Mouse (Mus musculus) kidney, adult 2 months (tissue): ENCODE measurements around the gene Prokr2. TPM values are rescaled to one million over a fixed set of nuclear protein-coding genes. Genes with fewer than 3 reads are reported as not detected.
"Not testable (repeated sequence)": the region's sequence is repeated elsewhere in the genome, so short reads cannot be mapped to it uniquely, and the experiment has no call there.

ENCODE experiments used
- DNase-seq: peaks from one replicate; pipeline ENCODE4 v3.0.0; 2021
- H3K27ac ChIP-seq: fragments of 200-500 bp; 2 replicates; pipeline ENCODE4 v1.5.1; 2012; ENCODE audit warnings: low read depth, low read length, control low read depth, inconsistent platforms; ENCODE audit not compliant: insufficient read depth
- H3K27me3 ChIP-seq: fragments of 200-500 bp; replicated peaks from 2 replicates; pipeline ENCODE4 v1.6.1; 2012; ENCODE audit warnings: mild to moderate bottlenecking, moderate library complexity, low read length, inconsistent platforms; ENCODE audit not compliant: control insufficient read depth, insufficient read depth
- H3K36me3 ChIP-seq: fragments of 200-500 bp; 2 replicates; pipeline ENCODE4 v1.6.1; 2012; ENCODE audit warnings: mild to moderate bottlenecking, moderate library complexity, low read length, inconsistent platforms; ENCODE audit not compliant: control insufficient read depth, insufficient read depth
- H3K4me1 ChIP-seq: fragments of 200-500 bp; 2 replicates; pipeline ENCODE4 v1.6.1; 2011; ENCODE audit warnings: low read length; ENCODE audit not compliant: control insufficient read depth, insufficient read depth
- H3K4me3 ChIP-seq: fragments of 200-500 bp; 2 replicates; pipeline ENCODE4 v1.5.1; 2011; ENCODE audit warnings: mild to moderate bottlenecking, low read depth, low read length, control low read depth; ENCODE audit not compliant: insufficient read depth
- CTCF ChIP-seq: fragments of 200-500 bp; conservative IDR thresholded peaks from 2 replicates; pipeline ENCODE4 v1.5.1; 2011; ENCODE audit warnings: low read depth, mild to moderate bottlenecking, control low read depth, low read length, moderate library complexity, mixed read lengths; ENCODE audit not compliant: insufficient read depth, insufficient read length
- POLR2A ChIP-seq: fragments of 200-500 bp; IDR thresholded peaks from one replicate; pipeline ENCODE4 v1.6.1; 2011; ENCODE audit warnings: low read depth, low read length, control low read depth
- WGBS: fragments of 180-500 bp; shearing (Covaris S2); methylation state at CpG from one replicate; pipeline ENCODE4 v1.1.7; 2018; 5-methylcytosine and 5-hydroxymethylcytosine counted together
- polyA plus RNA-seq: library from polyadenylated mRNA; depleted of rRNA; stranded (reverse); fragments of >200 nt; gene quantifications from 2 replicates; pipeline ENCODE4 v1.2.3, GENCODE M21; 2012; rRNA removed

The Prokr2 gene
- polyA plus RNA-seq, 1 experiment = not detected

DNA sequence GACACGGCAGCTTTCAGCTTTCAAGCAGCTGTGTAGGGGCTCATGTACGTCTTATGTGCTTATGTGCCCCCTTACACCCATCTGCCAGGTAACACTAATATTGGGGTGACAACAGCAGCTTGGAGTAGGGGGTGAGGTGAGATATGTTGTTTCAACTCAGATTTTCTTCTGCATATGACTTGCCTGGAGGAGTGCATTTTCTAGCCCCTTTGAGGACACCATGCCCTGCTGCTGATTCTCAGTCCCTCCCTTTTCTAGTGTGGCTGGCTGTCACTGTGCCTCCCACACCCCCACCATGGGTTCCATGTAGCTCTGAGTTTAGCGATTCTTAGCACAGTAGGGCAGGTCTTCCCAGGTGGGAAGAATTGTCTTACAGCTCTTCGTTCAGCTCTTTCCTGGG, 83.8 kb downstream of the Prokr2 start:
- no peak overlapping the region for H3K4me3 ChIP-seq
- peaks cover under 1% of the 10 kb centered on the region; the same call in 1 of the 2 replicates for H3K36me3 ChIP-seq
- TF ChIP-seq CTCF = no peak
- TF ChIP-seq POLR2A = no peak
- no peak overlapping the region for H3K27ac ChIP-seq
- 93% methylated on average over 4 of the region's 4 CpGs for WGBS
- H3K27me3 ChIP-seq = no peaks in the 10 kb centered on the region
- H3K4me1 ChIP-seq = no peaks in the 10 kb centered on the region
- DNase-seq = no peak

DNA sequence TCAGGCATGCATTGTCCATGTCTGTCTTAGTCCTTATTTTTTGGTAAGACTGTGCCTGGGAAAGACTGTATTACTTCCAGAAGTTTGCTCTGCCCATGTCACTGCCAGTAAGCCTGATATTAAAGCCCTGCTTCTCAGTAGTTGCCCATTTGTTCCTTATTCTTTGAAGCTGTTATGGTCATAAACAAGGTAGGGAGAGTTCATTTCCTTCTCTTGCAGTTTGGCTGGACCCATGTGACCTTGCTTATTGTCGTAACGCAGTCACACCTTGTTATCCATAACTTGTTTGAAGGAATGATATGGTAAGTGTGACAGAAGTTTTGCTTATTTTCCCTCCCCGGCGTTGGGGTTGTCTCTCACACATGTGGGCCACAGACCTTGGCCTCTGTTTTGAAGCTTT, 87.0 kb downstream of the Prokr2 start:
- Histone ChIP-seq H3K4me1 (no peaks in the 10 kb centered on the region), H3K27me3 (no peaks in the 10 kb centered on the region), H3K27ac (no peak overlapping the region), H3K36me3 (peaks cover 1% of the 10 kb centered on the region; the same call in 1 of the 2 replicates), H3K4me3 (no peak overlapping the region)
- WGBS = 88% methylated on average over 4 of the region's 4 CpGs
- no peak for DNase-seq
- TF ChIP-seq CTCF = no peak
- no peak for TF ChIP-seq POLR2A

DNA sequence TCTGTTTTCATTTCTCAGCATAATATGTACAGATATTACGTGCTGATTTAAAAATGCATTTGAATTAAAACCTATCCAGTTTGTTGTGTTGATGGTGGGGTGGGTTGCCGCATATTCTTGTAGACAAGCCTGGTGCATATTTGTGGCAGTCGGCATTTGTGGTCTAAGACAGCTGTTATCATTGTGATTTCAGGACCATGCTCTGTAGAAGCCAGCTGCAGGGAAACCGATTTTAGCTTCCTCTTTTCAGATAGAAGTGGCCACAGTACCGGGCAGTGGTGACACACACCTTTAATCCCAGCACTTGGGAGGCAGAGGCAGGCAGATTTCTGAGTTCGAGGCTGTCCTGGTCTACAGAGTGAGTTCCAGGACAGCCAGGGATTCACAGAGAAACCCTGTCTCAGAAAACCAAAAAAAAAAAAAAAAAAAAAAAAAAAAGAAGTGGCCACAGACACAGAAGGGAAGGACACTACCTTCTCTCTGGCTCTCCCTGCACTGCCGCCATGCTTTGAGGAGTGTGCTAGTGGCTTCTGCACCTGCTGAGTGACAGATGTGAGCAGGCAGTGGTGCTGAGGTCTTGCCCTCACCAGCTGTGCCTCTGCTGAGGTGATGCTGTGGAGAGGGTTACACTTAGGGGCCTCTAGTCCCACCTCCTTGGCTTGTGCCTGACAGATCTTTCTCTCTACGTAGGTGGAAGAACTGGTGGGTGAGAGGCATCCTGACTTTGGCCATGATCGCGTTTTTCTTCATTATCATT, 91.4 kb downstream of the Prokr2 start:
- H3K4me1 ChIP-seq = peaks cover 9% of the 10 kb centered on the region
- no peak for DNase-seq
- no peak overlapping the region for H3K4me3 ChIP-seq
- no peaks in the 10 kb centered on the region for H3K27me3 ChIP-seq
- no peak overlapping the region for H3K27ac ChIP-seq
- TF ChIP-seq CTCF (no peak), POLR2A (no peak)
- peaks cover 1% of the 10 kb centered on the region; the same call in 1 of the 2 replicates for H3K36me3 ChIP-seq
- WGBS = 92% methylated on average over 10 of the region's 10 CpGs

DNA sequence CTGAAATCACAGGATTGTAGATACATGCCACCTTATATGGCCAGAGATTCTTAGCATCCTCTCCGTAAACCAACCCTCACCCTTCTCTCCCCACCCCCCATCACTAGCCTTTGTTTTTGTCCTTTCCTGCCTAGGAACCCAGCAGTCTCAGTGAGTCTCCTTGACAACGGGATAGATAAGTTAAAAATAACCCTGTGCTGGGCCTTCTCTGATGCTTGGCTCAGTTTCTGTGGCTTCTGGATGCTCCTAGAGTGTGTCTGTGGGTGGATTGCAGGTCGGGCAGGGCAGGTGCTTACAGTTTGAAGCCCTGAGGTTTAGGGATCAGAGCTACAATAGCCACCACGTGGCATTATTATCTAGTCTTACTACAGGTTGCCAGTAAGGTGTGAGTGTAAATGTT, 93.2 kb downstream of the Prokr2 start:
- Histone ChIP-seq H3K27ac (no peak overlapping the region), H3K4me1 (peaks cover 9% of the 10 kb centered on the region), H3K27me3 (no peaks in the 10 kb centered on the region), H3K4me3 (no peak overlapping the region), H3K36me3 (peaks cover 1% of the 10 kb centered on the region; the same call in 1 of the 2 replicates)
- 63% methylated on average over 4 of the region's 4 CpGs for WGBS
- peak; percentile 45 for DNase-seq
- TF ChIP-seq POLR2A (no peak), CTCF (no peak)

DNA sequence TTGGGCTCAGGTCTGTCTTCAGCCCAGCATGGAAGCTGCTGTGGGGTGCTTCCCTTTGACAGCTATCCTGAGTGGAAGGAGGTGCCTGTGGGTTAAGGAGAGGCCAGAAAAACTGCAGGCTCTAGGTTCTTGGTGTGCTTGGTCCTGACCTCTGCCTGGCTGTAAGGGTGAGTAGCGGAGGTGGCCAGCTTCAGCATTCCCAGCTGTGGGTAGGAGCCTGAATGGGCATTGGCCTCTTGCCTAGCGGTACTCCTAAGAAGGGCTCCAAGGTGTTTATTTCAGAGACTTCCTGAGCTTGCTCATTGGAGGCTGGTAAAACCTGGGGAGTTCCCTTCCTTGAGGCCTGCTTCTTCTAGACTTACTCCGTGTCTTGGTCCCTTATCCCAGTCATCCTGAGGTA, 94.0 kb downstream of the Prokr2 start:
- H3K36me3 ChIP-seq = peaks cover 1% of the 10 kb centered on the region; the same call in 1 of the 2 replicates
- H3K4me1 ChIP-seq = peaks cover 9% of the 10 kb centered on the region
- no peaks in the 10 kb centered on the region for H3K27me3 ChIP-seq
- no peak for DNase-seq
- H3K4me3 ChIP-seq = no peak overlapping the region
- peak overlapping the region; percentile 9; the same call in 1 of the 2 replicates for H3K27ac ChIP-seq
- 60% methylated on average over 3 of the region's 3 CpGs for WGBS
- no peak for TF ChIP-seq CTCF
- TF ChIP-seq POLR2A = no peak

DNA sequence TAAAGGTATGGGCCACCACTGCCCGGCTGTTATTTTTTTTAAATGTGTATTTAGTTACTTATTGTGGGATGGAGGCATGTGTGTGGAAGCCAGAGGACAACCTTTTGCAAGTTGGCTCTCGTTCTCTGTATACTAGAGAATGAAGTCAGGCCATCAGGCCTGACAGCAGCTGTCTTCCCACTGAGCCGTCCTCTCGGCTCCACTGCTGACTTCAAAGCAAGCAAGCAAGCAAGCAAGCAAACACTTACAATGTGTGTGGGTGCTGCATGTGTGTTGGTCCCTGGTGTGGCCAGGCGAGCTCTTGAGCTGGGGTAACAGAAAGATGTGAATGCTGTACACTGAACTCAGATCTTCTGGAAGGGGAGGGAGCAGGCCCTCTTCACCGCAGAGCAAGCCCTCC, 94.4 kb downstream of the Prokr2 start:
- Histone ChIP-seq H3K4me1 (peaks cover 9% of the 10 kb centered on the region), H3K4me3 (no peak overlapping the region), H3K27me3 (no peaks in the 10 kb centered on the region), H3K36me3 (peaks cover 1% of the 10 kb centered on the region; the same call in 1 of the 2 replicates), H3K27ac (no peak overlapping the region)
- no peak for TF ChIP-seq POLR2A
- no peak for TF ChIP-seq CTCF
- no peak for DNase-seq
- 65% methylated on average over 6 of the region's 6 CpGs for WGBS

DNA sequence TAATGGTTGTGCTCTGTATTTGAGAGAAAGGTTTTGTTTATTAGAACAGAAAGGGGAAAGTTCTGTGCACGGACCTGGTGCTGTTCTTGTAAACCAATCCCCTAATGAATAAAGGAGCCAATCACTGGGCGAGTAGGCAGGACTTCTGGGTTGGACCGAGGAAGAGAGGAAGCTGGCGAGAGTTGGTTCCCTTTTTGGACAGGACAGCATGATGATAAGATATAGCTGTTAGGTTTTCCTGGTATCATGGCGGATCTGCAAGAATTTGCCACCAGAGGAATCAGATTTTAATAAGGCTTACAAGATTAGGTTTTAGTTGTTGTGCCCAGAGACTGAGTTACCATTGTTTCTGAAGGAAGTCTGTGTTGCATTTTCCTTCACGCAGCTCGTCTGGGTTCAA, 96.0 kb downstream of the Prokr2 start:
- not testable (repeated sequence) for H3K36me3 ChIP-seq, H3K4me1 ChIP-seq, H3K27me3 ChIP-seq, H3K4me3 ChIP-seq, H3K27ac ChIP-seq, DNase-seq
- 72% methylated on average over 5 of the region's 7 CpGs for WGBS

Other genes starting within 250 kb of the Prokr2 start
- 15.3 and 15.7 TPM in 2 replicates for gene Slc23a2, start 240.3 kb downstream of the Prokr2 start, polyA plus RNA-seq
- 42.7 and 57.5 TPM in 2 replicates for gene Tmem230, start 137.6 kb downstream of the Prokr2 start, polyA plus RNA-seq
- gene Pcna, start 132.1 kb downstream of the Prokr2 start, polyA plus RNA-seq = 35.9 and 38.2 TPM in 2 replicates
- gene Cds2, start 122.3 kb downstream of the Prokr2 start, polyA plus RNA-seq = 47.3 and 48.1 TPM in 2 replicates
- 5.3 and 6.1 TPM in 2 replicates for gene Gpcpd1, start 202.3 kb upstream of the Prokr2 start, polyA plus RNA-seq